Mouse (Mus musculus) layer of hippocampus, postnatal 36 days (tissue): ENCODE data around the gene Slc35b2. TPM values are rescaled to one million over a fixed set of nuclear protein-coding genes. Genes with fewer than 3 reads are reported as not detected.

ENCODE experiments used
- DNase-seq, 2 experiments: peaks; one replicate each; pipeline ENCODE4 v3.0.0; 2022
- total RNA-seq, 2 experiments: library from RNA; stranded (reverse); gene quantifications; 2 replicates each; pipeline ENCODE4 v1.2.3; 2021

Slc35b2 gene
- total RNA-seq, 2 experiments from 2014 or later: 28.2 to 29.4 TPM

- DNase-seq: no peak
These were observed 37.7 kb downstream of the Slc35b2 start for GRCm38 (mm10) chr17:45601325-45601724.

- no peak for DNase-seq
These were observed 38.2 kb downstream of the Slc35b2 start, which contains the start of gene Mymx for GRCm38 (mm10) chr17:45601877-45602304. Gene Mymx, minus strand, starts transcription at chr17:45602102.

- DNase-seq: no peak
These were observed 39.3 kb downstream of the Slc35b2 start for GRCm38 (mm10) chr17:45602984-45603383.

DNA sequence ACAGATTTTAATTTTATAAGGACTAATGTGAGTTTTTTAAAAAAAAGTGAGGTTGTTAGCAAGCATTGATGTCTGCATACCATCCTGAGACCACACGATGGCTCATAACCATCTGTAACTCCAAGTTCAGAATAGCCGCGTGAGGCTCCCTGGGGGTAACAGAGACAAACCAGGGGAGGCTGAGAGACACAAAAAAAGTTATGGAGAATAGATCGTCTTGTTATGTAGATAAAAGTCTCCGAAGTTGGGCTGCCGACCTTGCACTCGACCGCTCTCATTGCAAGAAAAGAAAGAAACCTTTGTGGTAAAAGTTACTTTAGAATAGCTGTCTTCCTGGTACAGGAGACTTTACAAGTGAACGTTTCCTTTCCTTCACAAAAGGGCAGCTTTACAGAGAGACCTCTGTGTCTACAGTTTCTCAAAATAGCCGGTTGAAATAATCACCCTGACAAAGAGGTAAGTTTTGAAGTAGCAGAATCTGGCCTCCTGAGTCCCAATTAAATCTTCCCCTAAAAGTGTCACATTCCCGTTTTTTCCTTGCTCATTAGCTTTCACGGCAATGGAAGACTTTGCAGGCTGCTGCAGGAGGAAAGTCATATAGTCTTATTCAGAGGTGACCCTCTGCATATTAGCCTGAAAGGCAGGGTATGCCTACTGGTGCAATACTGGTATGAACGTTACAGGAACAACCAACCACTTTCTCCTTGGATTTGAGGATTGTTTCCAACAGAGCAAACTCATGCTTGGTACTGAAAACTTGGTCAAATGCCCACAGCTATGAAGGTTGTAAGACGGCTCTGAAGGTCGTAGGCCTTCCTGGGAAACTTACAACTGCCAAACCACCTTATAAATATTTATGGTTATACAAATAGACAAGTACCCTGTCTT lies 43.6 kb downstream of the Slc35b2 start:
- DNase-seq: no peak

DNA sequence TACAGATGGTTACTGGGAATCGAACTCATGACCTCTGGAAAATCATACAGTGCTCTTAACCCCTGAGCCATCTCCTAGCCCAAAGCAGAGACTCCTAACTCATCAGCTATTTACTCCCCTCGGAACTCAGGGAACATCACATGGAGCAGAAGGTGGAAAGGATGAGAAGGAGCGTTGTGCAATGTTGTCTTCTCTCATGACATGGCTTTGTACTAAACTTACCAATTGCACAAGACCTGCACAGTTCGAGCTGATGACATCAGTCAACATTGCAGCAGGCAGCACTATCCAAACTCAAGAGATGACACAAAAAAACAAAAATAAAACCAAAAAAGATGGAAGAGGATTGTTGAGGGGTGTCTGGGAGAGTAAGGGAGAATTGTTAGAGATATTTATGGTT lies 44.7 kb downstream of the Slc35b2 start:
- DNase-seq: no peak

DNA sequence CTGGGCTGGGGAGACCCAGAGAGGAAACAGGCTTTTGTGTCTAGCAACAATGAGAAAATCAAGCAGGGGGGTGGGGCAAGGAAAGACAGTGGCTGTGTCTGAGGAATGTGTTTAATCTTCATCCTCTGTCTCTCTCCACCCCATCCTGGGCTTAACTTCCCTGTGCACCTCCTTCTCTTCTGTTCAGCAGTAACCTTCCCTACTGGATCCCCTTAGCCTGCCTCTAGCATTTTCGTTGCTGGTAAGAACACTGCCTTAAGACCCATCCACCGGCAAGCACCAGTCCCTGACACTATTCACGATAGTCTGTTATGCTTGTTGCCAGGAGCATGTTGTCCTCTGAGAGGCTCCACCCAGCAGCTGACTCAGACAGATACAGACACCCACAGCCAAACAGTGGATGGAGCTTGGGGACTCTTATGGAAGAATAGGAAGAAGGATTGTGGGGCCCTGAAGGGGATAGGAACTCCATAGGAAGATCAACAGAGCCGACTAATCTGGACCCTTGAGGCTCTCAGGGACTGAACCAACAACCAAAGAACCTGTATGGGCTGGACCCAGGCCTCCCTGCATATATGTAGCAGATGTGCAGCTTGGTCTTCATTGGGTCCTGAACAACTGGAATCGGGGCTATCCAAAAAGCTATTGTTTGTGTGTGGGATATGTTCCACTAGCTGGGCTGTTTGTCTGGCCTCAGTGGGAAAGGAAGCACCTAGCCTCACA lies 46.6 kb downstream of the Slc35b2 start:
- no peak for DNase-seq

- DNase-seq: no peak
These were observed 48.3 kb downstream of the Slc35b2 start for GRCm38 (mm10) chr17:45612008-45612407.

DNA sequence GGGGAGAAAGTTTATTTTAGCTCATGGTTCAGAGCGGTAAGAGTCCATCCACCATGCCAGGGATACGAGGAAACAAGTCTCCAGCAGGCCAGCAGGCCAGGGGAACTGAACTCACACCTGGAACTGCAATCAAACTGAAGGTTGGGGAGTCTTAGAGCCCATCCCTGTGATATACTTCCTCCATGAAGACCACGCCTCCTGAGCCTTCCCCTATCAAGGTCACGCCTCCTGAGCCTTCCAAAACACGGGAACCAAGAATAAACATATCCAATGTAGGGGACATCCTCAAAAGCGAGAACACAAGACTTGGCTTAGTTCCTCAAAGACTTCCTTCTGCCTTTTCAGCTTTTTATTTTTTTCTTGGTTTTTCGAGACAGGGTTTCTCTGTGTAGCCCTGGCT lies 49.2 kb downstream of the Slc35b2 start:
- no peak for DNase-seq

GRCm38 (mm10) chr17:45616046-45616650 lies 52.5 kb downstream of the Slc35b2 start:
- no peak for DNase-seq

- DNase-seq: no peak
These were observed 53.0 kb downstream of the Slc35b2 start for GRCm38 (mm10) chr17:45616679-45617078.

Other genes with a start within 250 kb of the Slc35b2 start
- 10 to 100 TPM; 56.7 to 57.5 TPM for gene Cdc5l, start 130.1 kb upstream of the Slc35b2 start, total RNA-seq
- 1 to 10 TPM; 3.9 to 4.4 TPM for gene Spats1, start 88.5 kb upstream of the Slc35b2 start, total RNA-seq
- gene Aars2, start 57.0 kb upstream of the Slc35b2 start, total RNA-seq: 10 to 100 TPM; 22.7 to 25.4 TPM
- gene Tcte1, start 40.4 kb upstream of the Slc35b2 start, total RNA-seq: under 1 TPM; 0.43 to 0.65 TPM
- gene Tmem151b, start 14.2 kb upstream of the Slc35b2 start, total RNA-seq: 100 to 1,000 TPM; 106 to 112 TPM
- 1 to 10 TPM; 2.6 to 3.4 TPM for gene Nfkbie, start 8.2 kb upstream of the Slc35b2 start, total RNA-seq
- gene Hsp90ab1, start 9.4 kb downstream of the Slc35b2 start, total RNA-seq: 1,000 to 10,000 TPM; 1,811 to 1,865 TPM
- 10 to 100 TPM; 20.8 to 21.5 TPM for gene Slc29a1, start 35.7 kb downstream of the Slc35b2 start, total RNA-seq
- not detected for gene Mymx, start 38.2 kb downstream of the Slc35b2 start, total RNA-seq
- gene Capn11, start 95.5 kb downstream of the Slc35b2 start, total RNA-seq: 1 to 10 TPM in 1 of 2 experiments, under 1 TPM in 1; 0.22 to 1.4 TPM
- 10 to 100 TPM; 39.5 to 43.9 TPM for gene Mrpl14, start 122.4 kb downstream of the Slc35b2 start, total RNA-seq
- gene Tmem63b, start 123.0 kb downstream of the Slc35b2 start, total RNA-seq: 100 to 1,000 TPM; 171 to 180 TPM
- not detected for gene 1600014C23Rik, start 170.0 kb downstream of the Slc35b2 start, total RNA-seq